Mouse (Mus musculus) thymus, adult 2 months (tissue): Measurements from ENCODE around the gene Rsu1. TPM values are rescaled to one million over a fixed set of nuclear protein-coding genes. Genes with fewer than 3 reads are reported as not detected.

Experiments used
- DNase-seq: peaks from one replicate; pipeline ENCODE4 v3.0.0; 2021
- H3K27ac ChIP-seq: fragments of 200-500 bp; 2 replicates; pipeline ENCODE4 v1.5.1; 2012; ENCODE audit warnings: low read length, control low read depth; ENCODE audit not compliant: control insufficient read depth, insufficient read depth
- H3K27me3 ChIP-seq: fragments of 200-500 bp; 2 replicates; pipeline ENCODE4 v1.6.1; 2012; ENCODE audit warnings: mild to moderate bottlenecking, low read length, moderate library complexity, mixed read lengths; ENCODE audit not compliant: control insufficient read depth, insufficient read depth
- H3K36me3 ChIP-seq: fragments of 200-500 bp; 2 replicates; pipeline ENCODE4 v1.6.1; 2012; ENCODE audit warnings: mild to moderate bottlenecking, low read length, moderate library complexity; ENCODE audit not compliant: control insufficient read depth, insufficient read depth
- H3K4me1 ChIP-seq: fragments of 200-500 bp; replicated peaks from 2 replicates; pipeline ENCODE4 v1.6.1; 2012; ENCODE audit warnings: low read length; ENCODE audit not compliant: control insufficient read depth, insufficient read depth
- H3K4me3 ChIP-seq: fragments of 200-500 bp; 2 replicates; pipeline ENCODE4 v1.5.1; 2012; ENCODE audit warnings: mild to moderate bottlenecking, low read length, control low read depth, moderate library complexity; ENCODE audit not compliant: control insufficient read depth, insufficient read depth
- CTCF ChIP-seq: fragments of 200-500 bp; IDR thresholded peaks from 2 replicates; pipeline ENCODE4 v1.5.1; 2012; ENCODE audit warnings: mild to moderate bottlenecking, control low read depth, low read length, moderate library complexity, borderline replicate concordance; ENCODE audit not compliant: control insufficient read depth, poor library complexity, insufficient read depth; ENCODE audit errors: extremely low read depth
- POLR2A ChIP-seq: fragments of 200-500 bp; IDR thresholded peaks from 2 replicates; pipeline ENCODE4 v1.6.1; 2012; ENCODE audit warnings: mild to moderate bottlenecking, low read length, control low read depth, moderate library complexity; ENCODE audit not compliant: control insufficient read depth, poor library complexity, insufficient read depth; ENCODE audit errors: extremely low read depth
- WGBS: fragments of 180-500 bp; shearing (Covaris S2); methylation state at CpG from one replicate; pipeline ENCODE4 v1.1.7; 2018; 5-methylcytosine and 5-hydroxymethylcytosine counted together
- polyA plus RNA-seq: library from polyadenylated mRNA; depleted of rRNA; stranded (reverse); fragments of >200 nt; gene quantifications from 2 replicates; pipeline ENCODE4 v1.2.3, GENCODE M21; 2012

Gene Rsu1
- polyA plus RNA-seq, 1 experiment, result 43.0 TPM

DNA sequence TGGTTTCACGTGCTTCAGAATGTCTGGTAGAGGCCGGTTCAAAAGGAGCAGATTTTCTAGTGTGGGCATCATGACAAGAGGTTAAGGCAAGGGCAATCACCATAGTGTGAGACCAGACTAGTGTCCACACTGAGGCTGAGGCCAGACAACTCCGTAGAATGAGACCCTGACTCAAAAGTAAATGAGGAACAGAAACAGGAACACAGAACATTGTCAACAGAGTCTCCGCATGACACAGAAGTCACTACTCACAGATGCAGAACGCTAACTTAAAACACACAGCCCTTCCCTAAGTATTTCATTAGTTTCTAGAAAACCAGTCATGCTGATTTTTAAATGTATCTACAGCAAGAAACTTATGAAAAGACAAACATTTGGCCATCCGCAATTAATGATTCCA, 53.1 kb downstream of the Rsu1 start:
- H3K4me1 ChIP-seq, result peaks cover 6% of the 10 kb centered on the region; the same call in 1 of the 2 replicates
- no peak for DNase-seq
- TF ChIP-seq CTCF, result no peak
- no peak for TF ChIP-seq POLR2A
- no peaks in the 10 kb centered on the region for H3K27me3 ChIP-seq
- WGBS, result 88% methylated on average over 6 of the region's 6 CpGs
- H3K27ac ChIP-seq, result no peak overlapping the region
- H3K4me3 ChIP-seq, result no peak overlapping the region
- no peaks in the 10 kb centered on the region; the same call in 1 of the 2 replicates for H3K36me3 ChIP-seq

- TF ChIP-seq CTCF, result no peak
- TF ChIP-seq POLR2A, result no peak
- 97% methylated on average over 2 of the region's 2 CpGs for WGBS
- Histone ChIP-seq H3K27ac (no peak overlapping the region), H3K4me3 (no peak overlapping the region), H3K4me1 (no peaks in the 10 kb centered on the region), H3K36me3 (no peaks in the 10 kb centered on the region), H3K27me3 (no peaks in the 10 kb centered on the region)
- no peak for DNase-seq
Measured at GRCm38 (mm10) chr2:13206825-13207224, 64.4 kb downstream of the Rsu1 start.

GRCm38 (mm10) chr2:13206367-13206766, 64.8 kb downstream of the Rsu1 start:
- TF ChIP-seq CTCF (no peak), POLR2A (no peak)
- no peak overlapping the region for H3K4me3 ChIP-seq
- H3K36me3 ChIP-seq, result no peaks in the 10 kb centered on the region
- H3K4me1 ChIP-seq, result no peaks in the 10 kb centered on the region
- no peaks in the 10 kb centered on the region for H3K27me3 ChIP-seq
- no peak overlapping the region for H3K27ac ChIP-seq
- WGBS, result 91% methylated on average over 8 of the region's 8 CpGs
- no peak for DNase-seq

GRCm38 (mm10) chr2:13202805-13203475, 68.3 kb downstream of the Rsu1 start:
- Histone ChIP-seq H3K4me1 (no peaks in the 10 kb centered on the region), H3K27me3 (no peaks in the 10 kb centered on the region), H3K27ac (no peak overlapping the region), H3K36me3 (no peaks in the 10 kb centered on the region), H3K4me3 (no peak overlapping the region)
- TF ChIP-seq POLR2A (no peak), CTCF (no peak)
- 96% methylated on average over 6 of the region's 6 CpGs for WGBS
- no peak for DNase-seq

- no peak overlapping the region for H3K27ac ChIP-seq
- TF ChIP-seq CTCF, result no peak
- no peak for DNase-seq
- WGBS, result 93% methylated on average over 7 of the region's 7 CpGs
- H3K27me3 ChIP-seq, result no peaks in the 10 kb centered on the region
- H3K4me1 ChIP-seq, result no peaks in the 10 kb centered on the region
- H3K4me3 ChIP-seq, result no peak overlapping the region
- no peaks in the 10 kb centered on the region for H3K36me3 ChIP-seq
Measured at GRCm38 (mm10) chr2:13199713-13200112, 71.5 kb downstream of the Rsu1 start.

DNA sequence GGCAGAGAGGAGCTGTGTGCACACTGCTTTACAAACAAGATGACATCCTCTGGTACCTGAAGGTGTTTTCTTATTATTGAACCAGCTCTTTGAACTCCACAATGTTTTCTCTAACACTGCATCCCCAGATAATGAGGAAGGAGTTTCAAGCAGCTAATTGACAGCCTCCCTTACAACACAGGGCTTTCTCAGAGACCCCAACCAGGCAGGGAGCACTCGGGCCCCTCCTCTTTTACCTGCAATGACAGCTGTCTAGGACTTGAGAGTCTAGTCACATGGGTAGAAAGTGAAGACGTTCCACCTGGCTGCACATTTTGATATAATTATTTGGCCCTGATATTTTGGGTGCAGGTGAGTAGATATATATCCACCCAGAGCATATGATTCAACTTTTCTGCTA, 72.2 kb downstream of the Rsu1 start:
- Histone ChIP-seq H3K36me3 (no peaks in the 10 kb centered on the region), H3K4me3 (no peak overlapping the region), H3K4me1 (no peaks in the 10 kb centered on the region), H3K27me3 (no peaks in the 10 kb centered on the region), H3K27ac (no peak overlapping the region)
- no peak for DNase-seq
- TF ChIP-seq CTCF (no peak), POLR2A (no peak)
- WGBS, result 92% methylated on average over 2 of the region's 2 CpGs

GRCm38 (mm10) chr2:13195540-13195939, 75.7 kb downstream of the Rsu1 start:
- no peaks in the 10 kb centered on the region for H3K36me3 ChIP-seq
- H3K4me1 ChIP-seq, result no peaks in the 10 kb centered on the region
- H3K4me3 ChIP-seq, result no peak overlapping the region
- no peak overlapping the region for H3K27ac ChIP-seq
- WGBS, result 27% methylated on average over 7 of the region's 7 CpGs
- H3K27me3 ChIP-seq, result no peaks in the 10 kb centered on the region
- no peak for DNase-seq
- TF ChIP-seq CTCF (no peak), POLR2A (no peak)
